Mouse (Mus musculus): ENCODE results near the gene Gm17349. TPM values are rescaled to one million over a fixed set of nuclear protein-coding genes. Genes with fewer than 3 reads are reported as not detected.

Gm17349 gene
- polyA plus RNA-seq (2012; fragmentation: generic; extraction: Trizol): not detected
- long read RNA-seq, experiment 1, partial matches to known transcripts: 0 of 1 reads
- long read RNA-seq, experiment 1, other reads (novel, unspliced or antisense): 1 of 1 reads
- long read RNA-seq, experiment 2, partial matches to known transcripts: 0 of 6 reads
- long read RNA-seq, experiment 2, other reads (novel, unspliced or antisense): 6 of 6 reads

- TF ChIP-seq CTCF (IDR thresholded peaks at IDR 0.05; ENCODE audit: control insufficient read depth, insufficient read depth, insufficient read length) (peak; percentile 76), MYOG (IDR thresholded peaks at IDR 0.05; ENCODE audit: control insufficient read depth, extremely low read depth, insufficient read length) (no peak), USF1 (IDR thresholded peaks at IDR 0.05; ENCODE audit: low read depth) (no peak), MYOD1 (IDR thresholded peaks at IDR 0.05; ENCODE audit: control insufficient read depth, insufficient read length, low read depth) (no peak), MAX (IDR thresholded peaks at IDR 0.05) (no peak), FOSL1 (IDR thresholded peaks at IDR 0.05; ENCODE audit: insufficient read depth, low read length, poor library complexity, severe bottlenecking) (no peak), CEBPB (IDR thresholded peaks at IDR 0.05; ENCODE audit: low read depth) (no peak)
- Histone ChIP-seq H3K79me3 (ENCODE audit: low read depth) (peaks cover 11% of the 10 kb centered on the region), H3K4me3 (ENCODE audit: insufficient read depth, poor library complexity, severe bottlenecking) (no peak within 1 kb of the TSS), H3ac (ENCODE audit: control insufficient read depth, insufficient read length, low read depth) (no peak within 1 kb of the TSS), H3K79me2 (ENCODE audit: control insufficient read depth, insufficient read depth) (peaks cover 39% of the 10 kb centered on the region), H3K36me3 (ENCODE audit: control insufficient read depth, insufficient read depth) (peaks cover 69% of the 10 kb centered on the region), H3K27me3 (ENCODE audit: control insufficient read depth, insufficient read depth, insufficient read length) (no peaks in the 10 kb centered on the region)
Measured at GRCm38 (mm10) chr15:99705440-99706048, at the start of gene Gm17349. TSS of gene Gm17349 (minus strand) at chr15:99705490.

DNA sequence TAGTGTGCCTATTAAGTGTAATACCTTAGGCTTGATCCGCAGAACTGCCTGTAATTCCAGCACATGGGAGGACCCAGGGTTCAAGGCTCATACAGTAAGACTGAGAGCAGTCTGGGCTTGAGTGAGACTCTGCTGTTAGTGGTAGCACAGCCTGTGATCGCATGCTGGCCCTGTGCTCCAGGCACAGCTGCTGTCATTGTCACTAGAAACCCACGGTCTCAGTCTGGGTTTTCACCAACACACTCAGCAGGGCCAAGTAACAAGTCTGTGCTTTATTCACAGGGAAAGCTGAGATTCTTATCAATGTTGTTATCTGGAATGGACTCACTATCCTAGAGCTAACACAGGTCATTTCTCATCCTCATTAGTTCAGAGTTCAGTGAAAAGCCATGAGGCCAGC is 48.9 kb upstream of the Gm17349 start:
- no peak for TF ChIP-seq CEBPB (IDR thresholded peaks at IDR 0.05; ENCODE audit: low read depth)
- no peak for TF ChIP-seq FOSL1 (IDR thresholded peaks at IDR 0.05; ENCODE audit: insufficient read depth, low read length, poor library complexity, severe bottlenecking)
- TF ChIP-seq MYOG (IDR thresholded peaks at IDR 0.05; ENCODE audit: control insufficient read depth, extremely low read depth, insufficient read length): no peak
- no peak for TF ChIP-seq MAX (IDR thresholded peaks at IDR 0.05)
- TF ChIP-seq CTCF (IDR thresholded peaks at IDR 0.05; ENCODE audit: control insufficient read depth, insufficient read depth, insufficient read length): no peak
- no peak for TF ChIP-seq USF1 (IDR thresholded peaks at IDR 0.05; ENCODE audit: low read depth)
- no peak for TF ChIP-seq MYOD1 (IDR thresholded peaks at IDR 0.05; ENCODE audit: control insufficient read depth, insufficient read length, low read depth)
- H3K4me3 ChIP-seq (ENCODE audit: insufficient read depth, poor library complexity, severe bottlenecking): no peak overlapping the region
- peaks cover 88% of the 10 kb centered on the region for H3K79me2 ChIP-seq (ENCODE audit: control insufficient read depth, insufficient read depth)
- no peak overlapping the region for H3ac ChIP-seq (ENCODE audit: control insufficient read depth, insufficient read length, low read depth)
- no peaks in the 10 kb centered on the region for H3K27me3 ChIP-seq (ENCODE audit: control insufficient read depth, insufficient read depth, insufficient read length)
- H3K36me3 ChIP-seq (ENCODE audit: control insufficient read depth, insufficient read depth): peaks cover 14% of the 10 kb centered on the region
- peaks cover 41% of the 10 kb centered on the region for H3K79me3 ChIP-seq (ENCODE audit: low read depth)

DNA sequence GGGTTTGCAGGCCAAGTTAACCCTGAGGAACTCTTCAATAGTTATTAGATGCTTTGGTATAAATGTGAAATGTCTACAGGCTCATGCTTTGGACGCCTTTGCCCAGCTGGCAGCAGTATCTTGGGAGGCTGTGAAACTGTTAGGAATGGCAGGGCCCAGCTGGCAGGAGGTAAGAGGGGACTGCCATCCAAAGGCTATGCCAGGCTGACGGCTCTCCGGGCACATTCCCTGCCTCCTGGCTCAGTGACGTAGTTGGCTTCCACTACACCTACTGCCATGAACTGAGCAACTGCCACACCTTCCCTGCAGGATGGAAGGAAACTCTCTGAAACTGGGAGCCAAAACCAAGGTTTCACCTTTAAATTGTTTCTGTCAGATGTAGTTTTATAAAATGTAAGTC is 34.9 kb upstream of the Gm17349 start:
- Histone ChIP-seq H3K4me3 (ENCODE audit: insufficient read depth, poor library complexity, severe bottlenecking) (no peak overlapping the region), H3ac (ENCODE audit: control insufficient read depth, insufficient read length, low read depth) (no peak overlapping the region), H3K79me2 (ENCODE audit: control insufficient read depth, insufficient read depth) (no peaks in the 10 kb centered on the region), H3K79me3 (ENCODE audit: low read depth) (no peaks in the 10 kb centered on the region), H3K27me3 (ENCODE audit: control insufficient read depth, insufficient read depth, insufficient read length) (no peaks in the 10 kb centered on the region), H3K36me3 (ENCODE audit: control insufficient read depth, insufficient read depth) (peaks cover 88% of the 10 kb centered on the region)
- TF ChIP-seq CTCF (IDR thresholded peaks at IDR 0.05; ENCODE audit: control insufficient read depth, insufficient read depth, insufficient read length) (no peak), FOSL1 (IDR thresholded peaks at IDR 0.05; ENCODE audit: insufficient read depth, low read length, poor library complexity, severe bottlenecking) (no peak), USF1 (IDR thresholded peaks at IDR 0.05; ENCODE audit: low read depth) (no peak), MYOD1 (IDR thresholded peaks at IDR 0.05; ENCODE audit: control insufficient read depth, insufficient read length, low read depth) (no peak), MYOG (IDR thresholded peaks at IDR 0.05; ENCODE audit: control insufficient read depth, extremely low read depth, insufficient read length) (no peak), CEBPB (IDR thresholded peaks at IDR 0.05; ENCODE audit: low read depth) (no peak), MAX (IDR thresholded peaks at IDR 0.05) (no peak)

- H3ac ChIP-seq (ENCODE audit: control insufficient read depth, insufficient read length, low read depth): no peak overlapping the region
- no peaks in the 10 kb centered on the region for H3K27me3 ChIP-seq (ENCODE audit: control insufficient read depth, insufficient read depth, insufficient read length)
- H3K79me3 ChIP-seq (ENCODE audit: low read depth): no peaks in the 10 kb centered on the region
- no peak for TF ChIP-seq USF1 (IDR thresholded peaks at IDR 0.05; ENCODE audit: low read depth)
- TF ChIP-seq CTCF (IDR thresholded peaks at IDR 0.05; ENCODE audit: control insufficient read depth, insufficient read depth, insufficient read length): no peak
- no peak for TF ChIP-seq MAX (IDR thresholded peaks at IDR 0.05)
- TF ChIP-seq MYOG (IDR thresholded peaks at IDR 0.05; ENCODE audit: control insufficient read depth, extremely low read depth, insufficient read length): no peak
- TF ChIP-seq CEBPB (IDR thresholded peaks at IDR 0.05; ENCODE audit: low read depth): no peak
- TF ChIP-seq MYOD1 (IDR thresholded peaks at IDR 0.05; ENCODE audit: control insufficient read depth, insufficient read length, low read depth): no peak
- no peak for TF ChIP-seq FOSL1 (IDR thresholded peaks at IDR 0.05; ENCODE audit: insufficient read depth, low read length, poor library complexity, severe bottlenecking)
- H3K79me2 ChIP-seq (ENCODE audit: control insufficient read depth, insufficient read depth): no peaks in the 10 kb centered on the region
- H3K36me3 ChIP-seq (ENCODE audit: control insufficient read depth, insufficient read depth): peaks cover 96% of the 10 kb centered on the region
- H3K4me3 ChIP-seq (ENCODE audit: insufficient read depth, poor library complexity, severe bottlenecking): no peak overlapping the region
Measured at GRCm38 (mm10) chr15:99736675-99737074, 31.4 kb upstream of the Gm17349 start.

DNA sequence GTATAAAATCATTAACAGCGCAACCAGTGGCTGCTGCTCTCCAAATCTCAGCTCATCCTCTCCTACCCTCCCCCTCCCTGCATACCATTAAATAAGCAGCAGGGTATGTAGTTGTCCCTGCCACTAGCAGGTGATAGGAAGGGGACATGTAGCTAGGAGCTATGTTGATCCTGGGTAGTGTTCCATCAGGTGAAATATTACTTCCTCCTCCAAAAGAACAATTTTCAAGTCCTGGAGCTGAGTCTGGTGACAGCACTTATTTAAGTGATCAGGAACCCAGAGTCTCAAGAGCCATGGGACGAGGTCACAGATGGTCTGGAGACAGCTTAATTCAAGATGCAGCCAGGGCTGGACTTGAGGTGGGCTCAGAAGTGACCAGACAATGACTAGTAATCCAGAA is 30.3 kb upstream of the Gm17349 start:
- Histone ChIP-seq H3ac (ENCODE audit: control insufficient read depth, insufficient read length, low read depth) (no peak overlapping the region), H3K79me3 (ENCODE audit: low read depth) (no peaks in the 10 kb centered on the region), H3K79me2 (ENCODE audit: control insufficient read depth, insufficient read depth) (no peaks in the 10 kb centered on the region), H3K27me3 (ENCODE audit: control insufficient read depth, insufficient read depth, insufficient read length) (no peaks in the 10 kb centered on the region), H3K4me3 (ENCODE audit: insufficient read depth, poor library complexity, severe bottlenecking) (no peak overlapping the region), H3K36me3 (ENCODE audit: control insufficient read depth, insufficient read depth) (peaks cover 90% of the 10 kb centered on the region)
- no peak for TF ChIP-seq FOSL1 (IDR thresholded peaks at IDR 0.05; ENCODE audit: insufficient read depth, low read length, poor library complexity, severe bottlenecking)
- no peak for TF ChIP-seq MAX (IDR thresholded peaks at IDR 0.05)
- no peak for TF ChIP-seq MYOD1 (IDR thresholded peaks at IDR 0.05; ENCODE audit: control insufficient read depth, insufficient read length, low read depth)
- no peak for TF ChIP-seq MYOG (IDR thresholded peaks at IDR 0.05; ENCODE audit: control insufficient read depth, extremely low read depth, insufficient read length)
- TF ChIP-seq USF1 (IDR thresholded peaks at IDR 0.05; ENCODE audit: low read depth): no peak
- no peak for TF ChIP-seq CTCF (IDR thresholded peaks at IDR 0.05; ENCODE audit: control insufficient read depth, insufficient read depth, insufficient read length)
- TF ChIP-seq CEBPB (IDR thresholded peaks at IDR 0.05; ENCODE audit: low read depth): no peak
